Mouse (Mus musculus): ENCODE data around the gene Hcn1.
A peak's percentile ranks its signal among the peaks of the same experiment; 100 is the strongest.

Gene Hcn1

DNA sequence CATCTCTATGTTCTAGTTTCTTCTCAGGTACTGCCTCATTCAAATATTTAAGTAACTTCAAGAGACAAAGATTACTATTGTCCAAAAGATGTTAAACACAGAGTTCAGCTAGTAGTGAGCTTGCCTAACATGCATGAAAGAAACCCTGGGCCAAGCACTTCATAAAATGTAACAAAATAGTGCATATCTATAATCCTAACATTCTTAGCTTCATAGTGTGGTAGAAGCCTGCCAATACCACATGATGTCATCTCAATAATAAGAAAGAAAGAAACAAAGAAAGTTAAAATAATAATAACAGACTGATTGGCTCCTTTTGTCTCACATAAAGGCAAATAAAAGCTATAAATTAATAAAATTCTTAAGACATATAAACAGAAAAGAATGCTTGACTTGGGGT, 103.5 kb downstream of the Hcn1 start:
- DNase-seq (ENCODE audit: low read depth), result no peak

GRCm38 (mm10) chr13:117705997-117706396, 103.9 kb downstream of the Hcn1 start:
- DNase-seq (ENCODE audit: low read depth), result peak; percentile 38

GRCm38 (mm10) chr13:117706496-117706895, 104.4 kb downstream of the Hcn1 start:
- peak; percentile 31 for DNase-seq (ENCODE audit: low read depth)

DNA sequence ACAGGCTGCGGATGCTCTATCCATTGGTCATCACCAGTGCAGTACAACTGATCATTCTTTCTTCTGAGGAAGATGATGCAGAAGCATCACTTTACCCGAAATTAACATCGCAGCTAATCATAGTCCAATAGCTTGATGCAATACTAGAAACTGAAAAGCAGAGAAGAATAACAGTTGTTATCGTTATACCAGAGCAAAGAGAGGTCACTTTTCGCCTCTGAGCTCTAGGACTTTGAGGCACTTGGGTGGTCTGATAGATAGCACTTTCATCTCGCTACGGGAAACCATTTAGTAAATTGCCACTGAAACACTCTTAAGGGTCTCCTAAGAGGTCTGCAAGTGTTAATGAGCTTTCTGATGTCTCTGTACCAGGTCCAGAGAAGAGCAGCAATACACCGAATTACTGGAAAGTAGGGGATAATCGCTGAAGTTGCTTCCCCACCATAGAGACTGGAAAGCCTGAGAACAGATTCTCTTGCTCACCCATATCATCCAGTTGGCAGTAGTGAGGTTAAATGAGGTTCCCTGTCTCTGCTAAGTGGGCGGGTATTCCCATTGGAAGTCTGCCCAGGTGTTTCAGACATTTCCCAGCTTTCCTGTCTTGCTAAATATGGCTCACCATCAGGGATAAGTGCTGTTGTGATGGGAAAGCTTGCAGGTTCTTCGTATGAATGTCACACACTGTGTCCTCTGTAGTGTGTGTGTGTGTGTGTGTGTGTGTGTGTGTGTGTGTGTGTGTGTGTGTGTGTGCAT, 105.0 kb downstream of the Hcn1 start:
- peak; percentile 42 for DNase-seq (ENCODE audit: low read depth)

GRCm38 (mm10) chr13:117710811-117711210, 108.7 kb downstream of the Hcn1 start:
- DNase-seq (ENCODE audit: low read depth), result peak; percentile 26

GRCm38 (mm10) chr13:117722090-117722489, 120.0 kb downstream of the Hcn1 start:
- no peak for DNase-seq (ENCODE audit: low read depth)

DNA sequence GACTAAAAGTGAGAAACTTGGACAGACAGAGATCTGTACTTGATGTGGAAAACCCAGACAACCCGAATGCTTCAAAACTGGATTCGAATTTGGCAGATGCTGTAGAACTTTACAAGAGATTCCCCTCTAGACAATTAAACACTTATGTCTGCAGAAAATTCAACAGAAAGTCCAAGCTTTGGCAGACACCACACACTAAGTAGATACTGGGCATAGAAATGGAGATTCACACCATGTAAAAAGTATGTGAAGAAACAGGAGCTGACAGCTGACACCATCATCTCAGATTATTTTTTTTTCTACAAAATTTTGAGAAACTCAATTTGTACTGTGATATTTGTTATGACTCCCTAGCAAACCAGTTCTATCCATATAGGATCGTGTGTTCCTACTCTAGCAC, 122.0 kb downstream of the Hcn1 start:
- no peak for DNase-seq (ENCODE audit: low read depth)

- DNase-seq (ENCODE audit: low read depth), result no peak
These were observed 126.3 kb downstream of the Hcn1 start for GRCm38 (mm10) chr13:117728393-117728792.

DNA sequence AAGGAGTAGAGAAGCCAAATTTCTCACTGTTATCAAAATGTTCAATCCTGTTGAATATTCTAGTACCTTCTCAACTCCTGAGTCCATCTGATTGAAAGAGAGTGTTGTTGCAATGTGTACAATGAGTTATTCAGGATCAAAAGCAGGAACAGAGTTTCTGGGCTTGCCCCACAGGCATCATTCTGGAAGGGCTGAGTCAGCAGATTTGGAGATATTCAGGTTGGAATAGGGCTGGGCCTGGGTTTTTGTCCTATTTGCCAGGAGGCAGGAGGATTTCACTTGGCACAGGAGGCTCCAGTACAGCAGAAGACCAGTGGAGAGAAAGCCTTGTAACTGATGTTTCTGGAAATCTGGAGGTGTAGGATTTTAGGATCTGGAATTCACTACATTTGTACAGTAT, 130.6 kb downstream of the Hcn1 start:
- peak; percentile 3 for DNase-seq (ENCODE audit: low read depth)

DNA sequence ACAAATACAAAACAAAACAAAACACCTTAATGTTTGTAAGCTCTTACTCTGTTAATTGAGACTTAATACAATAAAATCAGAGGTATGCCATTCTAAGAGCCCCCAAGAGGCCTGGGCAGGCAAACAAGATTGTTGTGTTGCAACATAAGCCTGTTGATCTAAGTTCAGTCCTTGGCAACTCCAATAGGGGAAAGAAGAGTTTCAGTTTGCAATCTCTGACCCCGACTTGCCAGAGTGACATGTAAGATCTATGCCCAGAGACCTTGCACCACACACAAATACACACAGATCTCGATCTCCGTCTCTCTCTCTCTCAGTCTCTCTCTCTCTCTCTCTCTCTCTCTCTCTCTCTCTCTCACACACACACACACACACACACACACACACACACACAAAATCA, 142.3 kb downstream of the Hcn1 start:
- no peak for DNase-seq (ENCODE audit: low read depth)

DNA sequence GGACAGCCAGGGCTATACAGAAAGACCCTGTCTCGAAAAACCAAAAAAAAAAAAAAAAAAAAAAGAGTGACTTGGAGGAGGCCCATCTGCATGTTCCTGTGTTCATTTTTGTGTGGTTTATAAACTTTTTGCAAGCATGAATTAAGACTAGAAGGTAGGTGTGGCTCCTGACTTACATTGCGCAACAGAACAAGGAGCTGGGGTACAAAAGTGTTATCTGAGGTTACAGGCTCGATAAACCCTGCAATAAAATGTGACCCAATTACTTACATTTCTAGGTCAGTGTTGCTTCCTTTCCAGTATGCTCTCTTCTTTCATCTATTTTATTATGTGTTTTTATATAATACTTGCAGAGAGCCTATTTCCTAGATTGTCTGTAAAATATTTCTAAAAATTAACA, 143.1 kb downstream of the Hcn1 start:
- DNase-seq (ENCODE audit: low read depth), result no peak

GRCm38 (mm10) chr13:117765487-117765886, 163.4 kb downstream of the Hcn1 start:
- no peak for DNase-seq (ENCODE audit: low read depth)

- DNase-seq (ENCODE audit: low read depth), result no peak
These were observed 183.3 kb downstream of the Hcn1 start for GRCm38 (mm10) chr13:117785376-117785775.

GRCm38 (mm10) chr13:117792861-117793260, 190.7 kb downstream of the Hcn1 start:
- peak; percentile 13 for DNase-seq (ENCODE audit: low read depth)

- peak; percentile 4 for DNase-seq (ENCODE audit: low read depth)
These were observed 198.9 kb downstream of the Hcn1 start for GRCm38 (mm10) chr13:117801061-117801460.

DNA sequence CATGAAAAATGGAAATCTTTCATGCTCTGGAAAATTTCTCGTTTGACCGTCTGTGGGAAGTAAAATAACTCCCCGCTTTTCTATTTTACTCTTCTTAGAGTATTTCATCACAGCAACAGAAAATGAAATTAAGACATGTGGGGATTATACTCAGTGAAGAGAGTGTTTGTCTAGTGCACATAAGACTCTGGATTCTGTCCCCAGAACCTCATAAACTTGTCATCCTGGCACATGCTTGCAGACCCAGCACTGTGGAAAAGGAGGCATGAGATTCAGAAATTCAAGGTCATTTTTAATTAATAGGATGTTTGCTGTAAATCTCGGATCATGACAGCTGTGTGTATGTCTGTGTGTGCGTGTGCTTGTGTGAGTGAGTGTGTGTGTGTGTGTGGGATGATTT, 225.5 kb downstream of the Hcn1 start:
- DNase-seq (ENCODE audit: low read depth), result no peak

GRCm38 (mm10) chr13:117836658-117837057, 234.5 kb downstream of the Hcn1 start:
- DNase-seq (ENCODE audit: low read depth), result no peak

GRCm38 (mm10) chr13:117838264-117838663, 236.1 kb downstream of the Hcn1 start:
- DNase-seq (ENCODE audit: low read depth), result no peak

DNA sequence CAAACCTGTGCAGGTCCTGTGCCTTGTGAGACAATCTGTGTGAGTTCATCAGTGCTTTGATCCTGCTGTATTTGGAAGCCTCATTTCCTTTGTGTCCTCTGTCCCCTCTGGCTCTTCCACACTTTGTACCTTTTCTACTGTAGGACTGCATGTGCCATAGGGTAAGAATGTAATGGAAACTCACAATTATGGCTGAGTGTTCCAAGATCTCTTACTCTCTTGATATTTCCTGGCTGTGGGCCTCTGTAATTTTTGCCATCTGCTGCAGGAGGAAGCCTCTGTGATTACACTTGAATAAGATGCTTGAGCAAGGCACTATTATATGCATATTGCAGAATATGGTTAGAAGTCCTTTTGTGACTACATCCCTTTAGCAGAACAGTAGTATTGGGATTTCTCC, 240.2 kb downstream of the Hcn1 start:
- DNase-seq (ENCODE audit: low read depth), result no peak

- DNase-seq (ENCODE audit: low read depth), result no peak
These were observed 245.2 kb downstream of the Hcn1 start for GRCm38 (mm10) chr13:117847290-117847689.

DNA sequence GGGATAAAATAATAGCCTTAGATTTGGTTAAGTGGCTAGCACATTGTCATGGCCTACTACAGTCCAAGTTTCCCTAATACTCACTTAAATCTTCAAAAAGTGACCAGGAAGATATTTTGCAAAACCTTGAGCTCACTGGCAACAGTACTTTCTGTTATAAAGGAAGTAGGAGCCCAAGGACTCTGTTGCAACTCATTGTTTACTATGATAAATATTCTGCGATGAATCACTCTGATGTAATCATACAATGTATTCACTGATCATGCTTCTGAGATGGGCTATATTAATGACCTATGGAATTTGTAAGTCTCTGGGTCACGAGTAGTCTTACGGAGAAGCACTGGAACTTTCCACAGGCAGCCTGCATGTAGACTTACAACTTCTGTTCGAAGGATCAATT, 246.6 kb downstream of the Hcn1 start:
- DNase-seq (ENCODE audit: low read depth), result no peak

- DNase-seq (ENCODE audit: low read depth), result no peak
These were observed 250.0 kb downstream of the Hcn1 start for GRCm38 (mm10) chr13:117851954-117852710.

DNA sequence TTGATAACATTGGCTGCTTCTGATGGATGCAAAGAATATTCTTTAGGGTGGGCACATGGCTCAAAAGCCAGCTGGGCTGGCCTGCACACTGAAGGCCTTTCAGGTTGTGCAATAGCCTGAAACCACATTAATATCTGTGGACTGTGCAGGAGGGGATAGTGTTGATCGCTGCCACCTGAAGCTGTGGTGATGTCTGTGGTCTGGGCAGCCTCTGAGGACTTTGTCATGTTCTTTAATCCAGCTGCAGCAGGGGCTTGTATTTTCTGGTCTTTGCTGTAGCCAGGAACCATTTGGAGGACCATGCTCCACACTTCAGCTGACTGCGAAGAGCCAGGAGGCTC, 250.6 kb downstream of the Hcn1 start:
- DNase-seq (ENCODE audit: low read depth), result no peak

GRCm38 (mm10) chr13:117858416-117858815, 256.3 kb downstream of the Hcn1 start:
- DNase-seq (ENCODE audit: low read depth), result no peak
